Mouse (Mus musculus): ENCODE measurements around the gene Slf2. TPM values are rescaled to one million over a fixed set of nuclear protein-coding genes. Genes with fewer than 3 reads are reported as not detected.

Gene Slf2
- 26.7 and 27.8 TPM in 2 replicates for polyA plus RNA-seq (2015; fragmentation: Nextera tagmentation; extraction: Ambion mirVana)

DNA sequence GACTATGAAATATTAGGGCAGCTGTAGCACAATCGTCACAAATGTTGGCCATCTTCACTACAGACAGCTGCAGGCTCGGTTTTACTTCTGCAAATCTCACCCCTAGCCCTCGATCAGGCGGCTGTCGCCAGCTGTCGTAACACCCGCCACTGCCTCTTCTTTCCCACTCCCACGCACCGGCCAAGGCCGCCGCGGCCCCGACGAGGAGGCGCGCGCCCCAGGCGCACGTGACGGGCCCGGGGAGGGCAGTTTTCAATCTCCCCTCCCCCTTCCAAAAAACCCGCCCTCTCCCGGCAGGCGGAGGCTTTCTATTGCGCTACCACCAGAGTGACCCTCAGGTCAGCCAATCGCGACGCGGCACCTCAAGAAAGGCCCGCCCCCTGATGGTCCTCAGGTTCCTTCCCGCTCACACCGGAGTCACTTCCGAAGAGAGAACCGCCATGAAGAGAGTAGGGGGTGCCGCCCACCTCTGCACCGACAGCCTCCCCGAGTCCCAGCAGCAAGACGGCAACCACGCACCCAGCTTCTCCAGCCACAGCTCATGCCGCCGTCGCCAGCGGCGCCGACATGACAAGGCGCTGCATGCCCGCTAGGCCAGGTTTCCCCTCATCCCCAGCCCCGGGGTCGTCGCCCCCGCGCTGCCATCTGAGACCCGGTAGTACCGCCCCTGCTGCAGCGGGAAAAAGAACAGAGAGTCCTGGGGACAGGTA lies at the start of gene Slf2:
Gene Slf2 (plus strand): TSS at position 408 of the 710 bp plus-strand sequence.
- under 1% methylated on average over 55 of the region's 55 CpGs for WGBS
- peak; percentile 98 for ATAC-seq
- peaks cover 9% of the 10 kb centered on the region for H3K36me3 ChIP-seq (ENCODE audit: control insufficient read depth, insufficient read depth, low read length)
- H3K9ac ChIP-seq (ENCODE audit: low read depth, low read length), result peak within 1 kb of the TSS; percentile 87
- peak within 1 kb of the TSS; percentile 100 for H3K4me3 ChIP-seq (ENCODE audit: low read length)
- H3K4me2 ChIP-seq (ENCODE audit: low read length), result peak within 1 kb of the TSS; percentile 70
- H3K27me3 ChIP-seq (replicated peaks; ENCODE audit: control insufficient read depth, insufficient read depth, low read length), result no peaks in the 10 kb centered on the region
- peaks cover 13% of the 10 kb centered on the region for H3K4me1 ChIP-seq (ENCODE audit: control insufficient read depth, insufficient read depth, low read depth, low read length)
- H3K9me3 ChIP-seq (ENCODE audit: control insufficient read depth, low read length), result no peaks in the 10 kb centered on the region
- peak within 1 kb of the TSS; percentile 89 for H3K27ac ChIP-seq (ENCODE audit: low read depth, low read length)

DNA sequence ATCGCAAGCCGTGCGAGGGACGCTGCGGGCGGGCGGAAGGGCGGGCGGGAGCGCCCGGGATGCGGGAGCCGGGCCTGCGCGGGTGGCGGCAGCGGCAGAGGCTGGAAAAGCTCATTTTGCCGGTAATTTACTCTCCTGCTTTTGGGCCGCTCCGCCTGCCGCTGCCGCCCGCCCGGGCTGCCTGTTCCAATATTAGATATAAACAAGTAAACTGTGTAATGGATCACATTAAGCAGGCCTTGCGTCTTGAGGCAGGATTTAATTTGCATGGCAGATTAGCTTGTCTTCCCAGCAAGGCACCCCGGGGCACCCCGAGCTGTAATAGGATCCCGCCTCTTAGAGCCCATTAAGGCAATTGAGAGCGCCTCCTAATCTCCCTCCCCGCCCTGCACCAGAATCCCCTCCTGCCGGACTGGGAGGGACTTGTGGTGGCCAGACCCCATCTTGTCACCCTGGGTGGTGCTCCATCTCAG lies 48.4 kb upstream of the Slf2 start:
- peak; percentile 74 for ATAC-seq
- Histone ChIP-seq H3K27ac (ENCODE audit: low read depth, low read length) (peak overlapping the region; percentile 73), H3K27me3 (replicated peaks; ENCODE audit: control insufficient read depth, insufficient read depth, low read length) (peaks cover 14% of the 10 kb centered on the region), H3K4me1 (ENCODE audit: control insufficient read depth, insufficient read depth, low read depth, low read length) (peaks cover 10% of the 10 kb centered on the region), H3K36me3 (ENCODE audit: control insufficient read depth, insufficient read depth, low read length) (no peaks in the 10 kb centered on the region), H3K9ac (ENCODE audit: low read depth, low read length) (peak overlapping the region; percentile 65), H3K9me3 (ENCODE audit: control insufficient read depth, low read length) (no peaks in the 10 kb centered on the region), H3K4me3 (ENCODE audit: low read length) (peak overlapping the region; percentile 37), H3K4me2 (ENCODE audit: low read length) (peak overlapping the region; percentile 68)
- WGBS, result 2% methylated on average over 31 of the region's 31 CpGs

DNA sequence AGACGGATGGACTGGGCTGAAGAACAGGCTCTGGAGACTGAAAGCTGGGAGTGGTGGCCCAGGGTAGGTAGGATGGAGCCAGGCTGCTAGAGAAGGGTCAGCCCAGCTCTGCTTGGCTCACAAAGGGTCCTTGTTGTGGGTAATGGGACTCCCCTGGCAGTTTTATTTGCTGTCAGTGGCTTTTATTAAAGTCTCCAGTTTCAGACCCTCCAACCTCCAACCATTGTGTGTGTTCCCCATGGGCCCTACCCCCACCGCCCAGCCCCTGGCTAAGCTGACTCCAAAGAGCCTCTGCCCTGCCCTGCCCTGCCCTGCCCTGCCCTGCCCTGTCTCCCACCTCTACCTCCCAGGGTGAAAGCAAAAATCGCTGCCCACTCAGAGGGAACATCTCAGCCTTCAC lies 46.6 kb upstream of the Slf2 start:
- no peak overlapping the region for H3K4me2 ChIP-seq (ENCODE audit: low read length)
- no peak overlapping the region for H3K4me3 ChIP-seq (ENCODE audit: low read length)
- no peaks in the 10 kb centered on the region for H3K9me3 ChIP-seq (ENCODE audit: control insufficient read depth, low read length)
- peaks cover 10% of the 10 kb centered on the region for H3K4me1 ChIP-seq (ENCODE audit: control insufficient read depth, insufficient read depth, low read depth, low read length)
- H3K36me3 ChIP-seq (ENCODE audit: control insufficient read depth, insufficient read depth, low read length), result no peaks in the 10 kb centered on the region
- peaks cover 14% of the 10 kb centered on the region for H3K27me3 ChIP-seq (replicated peaks; ENCODE audit: control insufficient read depth, insufficient read depth, low read length)
- H3K9ac ChIP-seq (ENCODE audit: low read depth, low read length), result no peak overlapping the region
- no peak overlapping the region for H3K27ac ChIP-seq (ENCODE audit: low read depth, low read length)
- 40% methylated on average over 3 of the region's 3 CpGs for WGBS
- no peak for ATAC-seq

DNA sequence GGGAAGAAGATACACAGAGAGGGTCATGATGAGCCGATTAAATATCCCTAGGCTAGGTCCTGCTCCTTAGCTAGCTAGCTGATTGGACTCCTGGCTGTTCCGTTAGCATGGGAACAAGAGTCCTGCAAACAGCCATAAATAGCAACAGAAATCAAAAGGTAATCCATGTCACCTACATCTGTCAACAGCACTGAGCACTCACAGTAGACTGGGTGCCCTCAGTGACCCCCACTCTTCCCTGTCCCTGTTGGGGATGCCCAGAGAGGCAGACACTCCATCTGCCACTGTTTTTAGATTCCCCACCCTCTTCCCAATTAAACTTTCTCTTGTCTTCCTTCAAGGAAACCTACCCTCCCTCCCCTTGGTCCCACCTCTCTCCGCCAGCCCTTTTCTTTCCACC lies 44.5 kb upstream of the Slf2 start:
- Histone ChIP-seq H3K4me3 (ENCODE audit: low read length) (no peak overlapping the region), H3K27me3 (replicated peaks; ENCODE audit: control insufficient read depth, insufficient read depth, low read length) (peaks cover 14% of the 10 kb centered on the region), H3K4me1 (ENCODE audit: control insufficient read depth, insufficient read depth, low read depth, low read length) (peaks cover 10% of the 10 kb centered on the region), H3K9ac (ENCODE audit: low read depth, low read length) (no peak overlapping the region), H3K36me3 (ENCODE audit: control insufficient read depth, insufficient read depth, low read length) (no peaks in the 10 kb centered on the region), H3K27ac (ENCODE audit: low read depth, low read length) (no peak overlapping the region), H3K9me3 (ENCODE audit: control insufficient read depth, low read length) (no peaks in the 10 kb centered on the region), H3K4me2 (ENCODE audit: low read length) (no peak overlapping the region)
- WGBS, result 40% methylated on average over 3 of the region's 3 CpGs
- no peak for ATAC-seq

DNA sequence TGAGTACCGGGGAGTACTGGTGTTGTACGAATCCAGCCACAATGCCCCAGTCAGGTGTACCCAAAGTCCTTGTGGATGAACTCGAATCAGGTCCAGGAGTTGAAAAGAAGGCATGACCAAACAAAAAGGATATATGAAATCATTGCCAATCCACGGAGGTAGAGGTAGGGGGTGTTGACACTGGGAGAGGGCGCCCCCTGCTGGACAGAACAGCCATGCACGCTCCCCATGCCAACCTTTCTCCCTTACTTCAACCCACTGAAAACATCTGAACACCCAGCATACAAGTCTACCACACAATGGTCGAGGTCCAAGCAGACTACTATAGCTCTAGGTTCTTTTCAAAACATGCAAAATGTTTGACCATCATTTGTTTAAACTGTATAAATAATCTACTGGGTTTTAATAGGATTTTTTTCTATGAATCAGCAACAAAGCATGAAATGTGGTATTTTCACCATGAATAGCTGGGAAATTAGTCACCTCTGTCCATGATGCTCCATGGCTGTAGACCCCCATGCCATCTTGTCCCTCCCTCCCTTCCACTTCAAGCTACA lies 43.2 kb upstream of the Slf2 start:
- no peak for ATAC-seq
- Histone ChIP-seq H3K27ac (ENCODE audit: low read depth, low read length) (no peak overlapping the region), H3K9ac (ENCODE audit: low read depth, low read length) (no peak overlapping the region), H3K4me1 (ENCODE audit: control insufficient read depth, insufficient read depth, low read depth, low read length) (peaks cover 2% of the 10 kb centered on the region; the same call in 1 of the 2 replicates), H3K36me3 (ENCODE audit: control insufficient read depth, insufficient read depth, low read length) (no peaks in the 10 kb centered on the region), H3K27me3 (replicated peaks; ENCODE audit: control insufficient read depth, insufficient read depth, low read length) (peaks cover 15% of the 10 kb centered on the region), H3K4me2 (ENCODE audit: low read length) (no peak overlapping the region), H3K4me3 (ENCODE audit: low read length) (no peak overlapping the region), H3K9me3 (ENCODE audit: control insufficient read depth, low read length) (no peaks in the 10 kb centered on the region)
- 19% methylated on average over 7 of the region's 7 CpGs for WGBS

DNA sequence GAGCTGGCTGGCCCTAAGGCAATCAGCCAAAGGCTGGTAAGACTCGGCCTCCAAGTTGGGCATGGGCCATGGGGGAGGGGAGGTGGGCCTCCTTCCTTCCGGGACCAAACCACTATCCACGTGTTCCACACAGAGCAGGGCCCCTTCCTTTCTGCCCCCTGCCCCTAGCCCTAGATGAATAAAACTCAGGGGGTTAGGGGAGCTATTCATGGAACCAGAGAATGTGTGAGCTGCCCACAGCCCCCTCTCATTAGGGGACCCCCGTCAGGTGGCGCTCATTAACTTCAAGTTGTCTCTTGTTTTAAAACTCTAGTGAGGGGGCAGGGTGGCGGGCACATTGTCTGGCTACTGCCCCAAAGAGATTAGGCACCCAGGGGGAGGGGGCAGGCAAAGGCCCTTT lies 41.4 kb upstream of the Slf2 start:
- Histone ChIP-seq H3K9me3 (ENCODE audit: control insufficient read depth, low read length) (no peaks in the 10 kb centered on the region), H3K4me2 (ENCODE audit: low read length) (no peak overlapping the region), H3K4me3 (ENCODE audit: low read length) (no peak overlapping the region), H3K36me3 (ENCODE audit: control insufficient read depth, insufficient read depth, low read length) (no peaks in the 10 kb centered on the region), H3K27ac (ENCODE audit: low read depth, low read length) (no peak overlapping the region), H3K9ac (ENCODE audit: low read depth, low read length) (no peak overlapping the region), H3K27me3 (replicated peaks; ENCODE audit: control insufficient read depth, insufficient read depth, low read length) (peaks cover 11% of the 10 kb centered on the region), H3K4me1 (ENCODE audit: control insufficient read depth, insufficient read depth, low read depth, low read length) (peaks cover 8% of the 10 kb centered on the region; the same call in 1 of the 2 replicates)
- 18% methylated on average over 6 of the region's 6 CpGs for WGBS
- ATAC-seq, result no peak

DNA sequence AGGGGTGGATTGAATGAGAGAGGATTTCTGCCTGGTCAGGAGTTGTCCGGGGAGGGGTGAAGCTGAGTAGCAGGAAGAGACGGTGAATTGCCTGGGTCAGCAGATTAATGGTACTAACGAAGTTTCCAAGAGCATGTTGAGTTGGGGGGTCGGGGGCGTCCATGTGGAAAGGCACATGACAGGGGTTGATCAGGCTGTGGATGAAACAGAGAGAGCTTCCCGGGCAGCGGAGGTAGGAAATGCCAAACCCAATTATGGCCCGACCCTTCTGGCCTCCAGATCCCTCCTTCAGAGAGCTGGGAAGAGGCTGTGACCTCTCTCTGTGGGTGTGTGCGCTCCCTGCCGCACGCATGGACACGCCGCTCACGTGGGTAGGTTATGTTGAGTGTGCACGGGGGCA lies 39.5 kb upstream of the Slf2 start:
- no peak for ATAC-seq
- H3K4me3 ChIP-seq (ENCODE audit: low read length), result no peak overlapping the region
- H3K9me3 ChIP-seq (ENCODE audit: control insufficient read depth, low read length), result no peaks in the 10 kb centered on the region
- no peak overlapping the region for H3K27ac ChIP-seq (ENCODE audit: low read depth, low read length)
- H3K4me1 ChIP-seq (ENCODE audit: control insufficient read depth, insufficient read depth, low read depth, low read length), result peaks cover 8% of the 10 kb centered on the region; the same call in 1 of the 2 replicates
- no peak overlapping the region for H3K4me2 ChIP-seq (ENCODE audit: low read length)
- H3K27me3 ChIP-seq (replicated peaks; ENCODE audit: control insufficient read depth, insufficient read depth, low read length), result peaks cover 16% of the 10 kb centered on the region
- H3K9ac ChIP-seq (ENCODE audit: low read depth, low read length), result no peak overlapping the region
- no peaks in the 10 kb centered on the region for H3K36me3 ChIP-seq (ENCODE audit: control insufficient read depth, insufficient read depth, low read length)
- whole genome bisulfite sequencing, result 43% methylated on average over 15 of the region's 15 CpGs

DNA sequence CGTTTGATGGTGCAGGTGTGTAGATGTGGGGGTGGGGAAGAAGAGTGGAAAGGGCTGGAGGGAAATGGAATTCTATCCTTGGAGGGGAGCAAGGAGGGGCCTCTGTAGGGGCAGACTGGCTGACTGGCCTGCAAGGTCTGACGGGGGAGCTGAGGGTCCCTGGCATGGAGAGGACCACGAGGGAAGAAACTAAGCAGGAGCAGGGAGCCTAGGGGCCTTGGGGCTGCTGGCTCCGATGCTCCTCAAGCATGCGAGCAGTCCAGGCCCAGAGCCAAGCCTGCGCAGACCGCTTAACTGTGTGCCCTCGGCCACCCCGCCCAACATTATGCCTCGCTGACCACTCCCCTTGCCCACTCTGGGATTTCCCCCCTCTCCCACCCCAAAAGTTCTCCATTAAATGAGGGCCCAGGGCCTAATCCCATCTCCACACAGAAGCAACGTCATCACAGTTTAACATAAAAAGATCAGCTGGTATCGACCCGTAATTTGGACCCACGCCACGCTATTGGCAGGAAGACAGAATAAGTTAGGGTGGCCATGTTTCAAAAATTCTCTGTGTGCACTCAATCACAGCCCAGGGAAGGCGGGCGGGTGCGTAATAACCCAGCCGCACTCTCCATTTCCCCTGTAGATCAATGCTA lies 37.6 kb upstream of the Slf2 start:
- peak; percentile 69 for ATAC-seq
- Histone ChIP-seq H3K4me3 (ENCODE audit: low read length) (no peak overlapping the region), H3K27me3 (replicated peaks; ENCODE audit: control insufficient read depth, insufficient read depth, low read length) (peaks cover 14% of the 10 kb centered on the region), H3K27ac (ENCODE audit: low read depth, low read length) (no peak overlapping the region), H3K9me3 (ENCODE audit: control insufficient read depth, low read length) (no peaks in the 10 kb centered on the region), H3K36me3 (ENCODE audit: control insufficient read depth, insufficient read depth, low read length) (no peaks in the 10 kb centered on the region), H3K9ac (ENCODE audit: low read depth, low read length) (no peak overlapping the region), H3K4me1 (ENCODE audit: control insufficient read depth, insufficient read depth, low read depth, low read length) (peaks cover 8% of the 10 kb centered on the region; the same call in 1 of the 2 replicates), H3K4me2 (ENCODE audit: low read length) (peak overlapping the region; percentile 36)
- WGBS, result 28% methylated on average over 19 of the region's 19 CpGs

DNA sequence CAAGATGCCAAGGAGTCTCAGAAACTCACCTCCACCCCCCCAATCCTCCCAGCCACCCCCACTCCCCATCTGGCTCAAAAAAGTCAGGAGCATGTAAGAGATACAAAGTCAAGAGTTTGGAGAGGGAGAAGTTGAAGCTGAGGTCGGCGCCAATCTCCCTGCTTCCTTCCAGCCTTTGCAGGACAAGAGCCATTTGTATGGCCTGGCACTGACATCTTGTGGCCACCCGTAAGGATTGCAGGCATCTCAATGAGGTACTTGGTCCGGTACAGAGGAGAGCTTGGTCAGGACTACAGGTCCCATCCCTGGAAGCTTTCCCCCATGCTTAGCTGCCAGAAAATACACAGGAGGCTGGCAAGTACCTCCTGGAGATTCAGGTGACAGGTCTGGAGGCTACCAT lies 35.7 kb upstream of the Slf2 start:
- H3K4me1 ChIP-seq (ENCODE audit: control insufficient read depth, insufficient read depth, low read depth, low read length), result peaks cover 14% of the 10 kb centered on the region
- peaks cover 14% of the 10 kb centered on the region for H3K27me3 ChIP-seq (replicated peaks; ENCODE audit: control insufficient read depth, insufficient read depth, low read length)
- WGBS, result 0% methylated on average over 4 of the region's 4 CpGs
- no peaks in the 10 kb centered on the region for H3K9me3 ChIP-seq (ENCODE audit: control insufficient read depth, low read length)
- ATAC-seq, result peak; percentile 71
- H3K4me2 ChIP-seq (ENCODE audit: low read length), result no peak overlapping the region
- no peak overlapping the region for H3K4me3 ChIP-seq (ENCODE audit: low read length)
- no peak overlapping the region for H3K27ac ChIP-seq (ENCODE audit: low read depth, low read length)
- no peaks in the 10 kb centered on the region for H3K36me3 ChIP-seq (ENCODE audit: control insufficient read depth, insufficient read depth, low read length)
- H3K9ac ChIP-seq (ENCODE audit: low read depth, low read length), result no peak overlapping the region
